Mouse (Mus musculus) 3134 (cell line): ENCODE measurements around the gene Med20.
"Not testable (repeated sequence)": the region's sequence is repeated elsewhere in the genome, so short reads cannot be mapped to it uniquely, and the experiment has no call there.

Experiments used
- DNase-seq: peaks from one replicate; pipeline ENCODE4 v3.0.0-alpha.2; 2011; ENCODE audit warnings: low spot score; ENCODE audit not compliant: insufficient read length; ENCODE audit errors: extremely low read depth

Med20 gene

DNA sequence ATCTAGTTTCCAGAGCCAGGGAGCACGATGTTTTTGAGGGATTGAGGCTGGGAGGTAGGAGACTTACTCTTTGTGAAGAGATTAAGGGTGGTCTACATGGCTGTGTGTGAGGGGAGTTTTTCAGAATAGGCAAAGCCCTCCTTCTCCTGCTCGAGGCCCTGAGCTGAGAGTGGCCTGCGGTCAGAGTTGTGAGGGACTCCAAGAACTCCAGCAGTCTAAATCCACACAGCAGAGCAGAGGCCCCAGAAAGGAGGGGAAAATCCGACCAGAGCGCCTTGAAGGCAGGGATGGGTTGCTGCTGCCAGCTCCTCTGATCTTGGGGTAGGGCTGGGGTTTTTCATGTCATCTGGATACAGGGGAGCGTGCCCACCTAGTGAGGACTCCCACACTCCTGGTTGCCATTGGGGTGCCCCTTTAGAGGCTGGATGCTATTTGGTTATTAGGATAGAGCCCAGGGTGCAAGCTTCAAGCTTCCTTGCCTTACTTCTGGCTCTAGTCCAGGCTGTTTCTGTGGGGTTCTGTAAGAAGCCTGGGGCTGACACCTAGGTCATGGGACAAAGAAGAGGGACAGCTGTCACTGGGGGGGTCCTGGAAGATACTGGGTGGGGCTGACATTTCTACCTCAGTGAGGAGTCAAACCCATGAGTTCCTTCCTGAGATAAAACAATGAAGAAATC lies 15.1 kb upstream of the Med20 start:
- no peak for DNase-seq

GRCm38 (mm10) chr17:47596839-47597164 lies 14.6 kb upstream of the Med20 start:
- DNase-seq: no peak

GRCm38 (mm10) chr17:47597261-47597660 lies 14.1 kb upstream of the Med20 start:
- DNase-seq: no peak

DNA sequence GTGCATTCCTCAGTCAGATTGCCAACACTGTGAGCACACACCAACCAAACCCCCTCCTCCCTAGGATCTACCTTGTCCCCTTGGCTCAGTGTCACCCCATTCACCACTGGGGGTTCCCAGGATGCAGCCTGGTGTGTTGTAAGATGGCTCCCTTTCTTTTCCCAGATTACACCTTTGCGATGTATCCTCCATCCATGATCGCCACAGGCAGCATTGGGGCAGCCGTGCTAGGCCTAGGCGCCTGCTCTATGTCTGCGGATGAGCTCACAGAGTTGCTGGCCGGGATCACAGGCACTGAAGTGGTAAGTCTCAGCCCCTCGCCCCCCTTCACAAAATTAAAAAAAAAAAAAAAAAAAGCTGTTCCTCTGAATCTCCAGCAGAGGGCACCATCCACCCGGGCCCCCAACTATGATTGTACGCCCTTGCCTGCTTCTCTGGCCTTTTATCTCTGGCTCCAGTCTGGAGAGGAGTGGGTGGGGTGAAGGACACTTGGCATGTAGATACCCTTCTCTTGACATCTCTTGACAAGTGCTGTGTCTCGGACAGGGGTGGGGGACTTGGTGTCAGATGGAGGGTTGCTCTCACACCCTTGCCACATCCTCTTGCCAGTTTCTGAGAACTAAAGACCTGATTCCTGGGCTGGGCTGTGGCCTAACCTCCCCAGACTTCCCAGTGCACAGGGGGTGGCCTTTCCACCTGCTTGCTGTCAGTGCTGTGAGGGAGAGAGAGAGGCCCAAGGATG lies 13.4 kb upstream of the Med20 start:
- DNase-seq: no peak

- DNase-seq: not testable (repeated sequence)
Measured at GRCm38 (mm10) chr17:47598580-47599304, 12.6 kb upstream of the Med20 start.

DNA sequence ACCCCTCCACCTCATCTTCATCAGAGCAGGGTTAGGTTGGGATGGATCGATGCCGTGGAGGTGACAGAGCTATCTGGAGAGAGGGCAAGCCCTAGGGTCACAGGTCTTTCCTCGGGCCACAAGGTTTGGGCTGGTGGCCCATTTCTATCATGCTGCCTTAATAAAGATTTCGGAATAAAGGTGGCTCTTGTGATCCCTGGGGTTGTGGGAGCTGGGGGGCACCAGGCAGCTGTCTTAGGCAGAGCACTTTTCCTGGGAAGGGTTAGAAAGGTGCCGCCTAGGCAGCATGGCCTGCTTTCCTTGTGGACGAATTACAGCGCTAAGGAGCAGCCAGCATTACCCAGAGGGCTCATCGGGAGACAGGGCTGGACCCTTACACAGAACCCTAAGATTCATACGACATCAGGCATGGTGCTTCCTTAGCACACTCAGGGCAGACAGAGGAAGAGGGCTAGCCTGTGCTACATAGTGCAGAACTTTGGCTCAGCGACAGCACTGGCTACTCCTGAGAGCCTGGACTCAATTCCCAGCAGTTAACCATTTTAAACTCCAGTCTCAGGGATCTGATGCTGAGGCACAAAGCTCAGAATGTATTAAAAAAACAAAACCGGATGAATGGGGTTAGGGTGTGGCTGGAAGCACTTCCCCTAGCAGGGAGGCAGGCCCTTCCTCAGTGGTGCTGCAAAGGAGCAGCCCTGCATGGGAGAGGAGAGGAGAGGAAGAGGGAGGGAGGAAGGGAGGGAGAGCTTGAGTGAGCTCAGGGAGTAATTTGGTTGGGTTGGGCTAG lies 11.7 kb upstream of the Med20 start:
- no peak for DNase-seq

DNA sequence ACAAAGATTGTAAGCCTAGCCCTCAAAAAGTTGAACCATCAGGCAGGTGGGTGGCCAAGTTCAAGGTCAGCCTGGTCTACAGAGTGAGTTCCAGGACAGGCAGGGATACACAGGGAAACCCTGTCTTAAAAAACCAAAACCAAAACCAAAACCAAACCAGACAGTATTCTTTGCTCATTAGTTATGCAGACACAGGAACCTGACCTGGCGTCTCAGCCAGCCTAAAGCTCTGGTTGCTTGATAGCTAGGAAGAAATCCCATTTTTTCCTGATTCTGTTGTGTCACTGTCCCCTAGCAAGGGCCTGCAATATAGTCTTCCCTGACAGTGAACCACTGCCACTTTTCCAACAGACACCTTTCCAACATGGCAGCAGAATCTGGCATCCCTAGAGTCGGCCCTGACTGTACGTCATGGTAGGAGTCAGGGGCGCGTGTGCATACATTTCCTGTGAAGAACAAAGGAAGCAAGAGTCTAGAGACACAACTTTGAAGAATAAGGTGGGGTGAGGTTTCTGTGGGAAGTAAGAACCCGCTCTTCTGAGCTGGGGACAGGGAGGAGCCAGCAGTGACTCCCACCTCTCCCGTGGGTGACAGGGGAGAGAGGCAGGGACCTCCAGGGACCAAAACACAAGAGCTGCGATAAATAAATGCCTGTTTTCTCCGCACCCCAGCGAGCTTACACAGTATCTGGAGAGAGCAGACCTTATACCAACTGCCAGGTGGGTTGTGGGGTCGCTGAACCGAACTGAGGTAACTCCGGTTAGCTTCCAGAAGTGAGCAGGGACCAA lies 10.6 kb upstream of the Med20 start:
- DNase-seq: no peak

DNA sequence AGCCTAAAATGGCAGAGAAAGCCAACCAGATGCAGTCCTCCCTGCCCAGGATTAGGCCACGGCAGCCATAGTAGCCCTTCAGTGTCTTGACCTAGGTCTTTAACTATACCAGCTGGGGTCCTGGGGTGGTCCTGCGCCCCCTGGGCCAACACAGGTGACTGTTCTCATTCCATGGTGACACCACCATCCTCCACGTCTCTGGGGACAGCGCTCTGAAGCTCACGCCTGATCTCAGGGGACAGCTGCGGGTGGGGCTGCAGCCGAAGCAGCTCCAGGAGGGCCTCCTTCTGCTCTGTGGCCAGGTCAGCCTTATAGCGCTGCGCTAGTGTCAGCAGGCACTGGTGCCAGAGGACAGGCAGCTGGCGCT lies 10.0 kb upstream of the Med20 start:
- no peak for DNase-seq

DNA sequence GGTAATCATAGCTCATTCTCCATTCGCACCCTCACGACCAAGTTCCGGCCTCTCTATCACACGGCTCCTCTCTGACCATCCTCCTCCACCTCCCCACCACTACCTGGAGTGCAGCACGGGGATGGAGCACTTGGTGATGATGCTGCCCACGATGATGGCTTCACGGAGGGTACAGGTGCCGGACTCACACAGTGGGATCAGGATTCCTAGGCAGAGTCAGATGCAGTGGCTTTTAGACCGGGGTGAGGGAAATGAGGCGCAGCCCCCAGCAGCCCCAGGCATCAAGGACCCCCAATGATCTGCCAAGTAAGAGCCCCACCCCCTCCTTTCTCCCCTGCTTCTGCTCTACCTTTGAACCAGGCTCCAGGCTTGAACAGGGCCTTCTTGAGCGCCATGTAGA lies 9.1 kb upstream of the Med20 start:
- no peak for DNase-seq

DNA sequence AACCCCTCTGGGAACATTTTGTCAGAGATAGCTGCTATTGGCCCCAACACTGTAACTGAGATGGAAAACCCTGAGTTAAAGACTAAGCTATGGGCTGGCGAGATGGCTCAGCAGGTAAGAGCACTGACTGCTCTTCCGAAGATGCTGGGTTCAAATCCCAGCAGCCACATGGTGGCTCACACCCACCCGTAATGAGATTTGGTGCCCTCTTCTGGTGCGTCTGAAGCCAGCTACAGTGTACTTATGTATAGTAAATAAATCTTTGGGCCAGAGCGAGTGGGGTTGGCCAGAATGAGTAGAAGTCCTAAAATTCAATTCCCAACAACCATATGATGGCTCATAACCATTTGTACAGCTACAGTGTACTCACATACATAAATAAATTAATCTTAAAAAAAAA lies 5.2 kb upstream of the Med20 start:
- no peak for DNase-seq

- no peak for DNase-seq
Measured at GRCm38 (mm10) chr17:47609182-47609581, 2.2 kb upstream of the Med20 start.

GRCm38 (mm10) chr17:47611661-47611982 lies 240 bp downstream of the Med20 start:
- no peak for DNase-seq

- DNase-seq: no peak
Measured at GRCm38 (mm10) chr17:47614018-47614417, 2.6 kb downstream of the Med20 start.

DNA sequence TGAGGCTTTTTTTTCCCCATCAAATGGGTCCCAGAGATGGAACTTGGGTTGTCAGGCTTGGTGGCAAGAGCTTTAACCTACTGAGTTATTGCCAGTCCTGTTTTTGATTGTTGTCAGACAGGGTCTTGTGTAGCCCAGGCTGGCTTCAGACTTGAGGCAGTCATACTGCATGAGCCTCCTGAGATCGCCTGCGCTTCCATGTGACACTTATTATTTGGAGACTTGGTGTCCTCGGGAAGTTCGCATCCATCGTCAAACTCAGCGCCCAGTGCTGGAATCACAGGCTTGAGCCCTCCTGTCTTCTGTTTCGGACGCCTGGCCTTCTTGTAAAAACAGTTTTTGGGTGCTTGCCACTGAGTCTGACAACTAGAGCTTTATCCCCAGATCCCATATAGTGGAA lies 4.7 kb downstream of the Med20 start:
- no peak for DNase-seq

- DNase-seq: no peak
Measured at GRCm38 (mm10) chr17:47616652-47617051, 5.3 kb downstream of the Med20 start.

DNA sequence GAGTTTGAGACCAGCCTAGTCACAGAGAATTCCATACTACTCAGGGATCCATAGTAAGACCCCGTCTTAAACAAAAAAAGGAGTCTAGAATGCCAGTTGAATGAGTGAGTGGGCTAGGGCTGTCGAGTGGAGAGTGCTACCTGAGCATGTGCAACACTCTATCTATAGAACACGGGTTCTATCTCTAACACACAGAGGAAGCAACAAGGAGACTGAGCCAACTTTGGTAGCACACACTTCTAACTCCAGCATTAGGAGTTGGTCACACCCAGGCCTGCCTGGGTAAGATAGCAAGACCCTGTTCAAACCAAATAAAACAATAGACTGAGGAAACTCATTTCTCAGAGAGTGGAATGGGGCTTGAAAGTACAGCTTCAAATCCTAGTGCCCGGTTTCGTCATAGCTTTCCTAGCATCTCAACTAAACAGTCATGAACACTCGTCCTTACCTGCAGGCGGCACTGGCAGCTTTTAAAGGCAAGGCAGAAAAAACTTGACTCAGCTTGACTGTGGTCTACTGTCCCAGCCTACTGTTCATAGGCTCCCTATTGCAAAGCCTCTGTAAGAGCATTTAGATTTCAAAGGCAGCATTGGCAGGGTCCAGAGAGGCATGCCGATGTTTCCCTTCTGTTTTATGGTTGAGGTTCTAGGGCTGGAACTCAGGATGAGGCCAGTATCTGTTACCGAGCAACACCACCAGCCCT lies 6.4 kb downstream of the Med20 start:
- no peak for DNase-seq

DNA sequence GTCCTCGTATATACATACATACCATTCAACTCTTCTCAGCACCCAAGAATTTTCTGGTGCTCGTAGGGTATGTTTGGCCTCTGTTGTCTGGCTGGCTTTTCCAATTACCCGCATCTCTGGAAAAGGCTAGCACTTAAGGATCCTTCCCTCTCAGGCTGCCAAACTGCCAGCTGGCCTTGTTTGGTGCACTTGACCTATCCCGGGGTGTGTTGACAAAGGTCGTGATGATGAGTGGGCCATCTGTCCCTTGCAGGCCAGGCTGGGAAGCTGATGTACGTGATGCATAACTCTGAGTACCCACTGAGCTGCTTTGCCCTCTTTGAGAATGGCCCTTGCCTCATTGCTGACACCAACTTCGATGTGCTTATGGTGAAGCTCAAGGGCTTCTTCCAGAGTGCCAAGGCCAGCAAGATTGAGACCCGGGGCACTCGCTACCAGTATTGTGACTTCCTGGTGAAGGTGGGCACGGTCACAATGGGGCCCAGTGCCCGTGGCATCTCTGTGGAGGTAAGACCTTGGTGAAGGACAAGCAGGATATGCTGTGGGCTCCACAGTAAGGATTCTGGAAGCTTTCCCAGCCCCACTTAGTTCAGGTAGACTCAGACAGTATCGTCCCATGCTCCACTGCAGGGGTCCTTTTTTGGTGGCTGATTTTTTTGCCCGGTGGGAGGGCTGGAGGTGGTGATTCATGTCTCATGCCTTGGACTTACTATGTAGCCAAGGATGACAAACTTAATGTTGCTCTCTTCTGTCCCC lies 7.4 kb downstream of the Med20 start:
- no peak for DNase-seq

DNA sequence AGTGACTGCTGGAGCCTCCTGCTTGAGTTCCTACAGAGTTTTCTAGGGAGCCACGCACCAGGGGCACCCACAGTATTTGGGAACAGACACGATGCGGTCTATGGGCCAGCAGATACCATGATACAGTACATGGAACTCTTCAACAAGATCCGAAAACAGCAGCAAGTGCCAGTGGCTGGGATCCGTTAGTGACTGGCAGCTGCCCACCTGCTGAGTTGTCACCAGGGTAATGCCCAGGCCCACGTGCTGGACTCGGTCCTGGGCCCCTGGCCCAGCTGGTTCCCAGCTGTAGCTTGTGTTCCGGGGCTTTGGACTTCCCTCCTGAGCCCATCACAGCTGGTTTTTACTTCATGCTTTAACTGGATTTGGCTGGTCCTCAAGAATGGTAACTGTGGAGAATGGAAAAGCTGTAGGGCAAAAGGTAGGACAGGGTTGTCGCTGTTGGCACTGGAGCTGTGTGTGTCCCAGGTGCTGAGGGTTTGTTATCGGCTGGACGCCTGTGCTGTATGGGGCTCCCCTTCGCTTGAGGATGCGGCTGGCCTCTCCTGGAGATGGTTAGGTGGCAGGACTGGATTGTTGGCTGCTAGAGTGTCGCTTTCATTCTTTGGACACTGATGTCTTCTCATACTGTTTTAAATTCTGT lies 11.7 kb downstream of the Med20 start:
- DNase-seq: no peak

GRCm38 (mm10) chr17:47624572-47624971 lies 13.2 kb downstream of the Med20 start:
- DNase-seq: not testable (repeated sequence)
